Mouse (Mus musculus): Measurements from ENCODE around the gene Tmprss11a.

- TF ChIP-seq CTCF (IDR thresholded peaks at IDR 0.05; ENCODE audit: control insufficient read depth, insufficient read depth, insufficient read length): no peak
- TF ChIP-seq MAX (IDR thresholded peaks at IDR 0.05): no peak
- no peak for TF ChIP-seq MYOG (IDR thresholded peaks at IDR 0.05; ENCODE audit: control insufficient read depth, extremely low read depth, insufficient read length)
- no peak for TF ChIP-seq MYOD1 (IDR thresholded peaks at IDR 0.05; ENCODE audit: control insufficient read depth, insufficient read length, low read depth)
- TF ChIP-seq USF1 (IDR thresholded peaks at IDR 0.05; ENCODE audit: low read depth): no peak
- TF ChIP-seq FOSL1 (IDR thresholded peaks at IDR 0.05; ENCODE audit: insufficient read depth, low read length, poor library complexity, severe bottlenecking): no peak
- no peak for TF ChIP-seq CEBPB (IDR thresholded peaks at IDR 0.05; ENCODE audit: low read depth)
Observed at GRCm38 (mm10) chr5:86493453-86493852, 24.7 kb upstream of the Tmprss11a start.
